Mouse (Mus musculus): ENCODE measurements at regions not wholly inside any gene's neighbourhood (a gene's known extent, or its start where the extent isn't known, plus 50 kb on each side); places are given as distances from the start of the nearest gene placed in this dataset.

GRCm38 (mm10) chr4:9147732-9148131 lies 908.9 kb upstream of the Car8 start:
- TF ChIP-seq CTCF (IDR thresholded peaks at IDR 0.05; ENCODE audit: extremely low read depth, insufficient read length, insufficient replicate concordance, low read depth, low read length) = no peak
- no peak for TF ChIP-seq POLR2A (IDR thresholded peaks at IDR 0.05; ENCODE audit: low read depth, low read length)

All from small intestine, adult 2 months (tissue).